Mouse (Mus musculus): ENCODE results near the gene Cdh10.

The Cdh10 gene

GRCm38 (mm10) chr15:18818185-18818973 is at the start of gene Cdh10:
Gene Cdh10, plus strand, starts transcription at chr15:18818947.
- DNase-seq, result no peak

GRCm38 (mm10) chr15:18809148-18809827 is 9.5 kb upstream of the Cdh10 start:
- DNase-seq, result no peak

- no peak for DNase-seq
Observed at GRCm38 (mm10) chr15:18817707-18818106, 1.0 kb upstream of the Cdh10 start.

GRCm38 (mm10) chr15:18820226-18820625 is 1.5 kb downstream of the Cdh10 start:
- no peak for DNase-seq

GRCm38 (mm10) chr15:18821114-18821756 is 2.5 kb downstream of the Cdh10 start:
- peak; percentile 4 to 42 for DNase-seq

- DNase-seq, result no peak
Observed at GRCm38 (mm10) chr15:18823420-18823819, 4.7 kb downstream of the Cdh10 start.

- DNase-seq, result peak in 1 of 2 experiments; percentile 2
Observed at GRCm38 (mm10) chr15:18832263-18832662, 13.5 kb downstream of the Cdh10 start.

- DNase-seq, result no peak
Observed at GRCm38 (mm10) chr15:18841769-18842168, 23.0 kb downstream of the Cdh10 start.

- no peak for DNase-seq
Observed at GRCm38 (mm10) chr15:18844807-18845206, 26.1 kb downstream of the Cdh10 start.

GRCm38 (mm10) chr15:18850497-18850896 is 31.8 kb downstream of the Cdh10 start:
- no peak for DNase-seq

GRCm38 (mm10) chr15:18858135-18858534 is 39.4 kb downstream of the Cdh10 start:
- no peak for DNase-seq

- no peak for DNase-seq
Observed at GRCm38 (mm10) chr15:18869871-18870270, 51.1 kb downstream of the Cdh10 start.

GRCm38 (mm10) chr15:18881467-18881866 is 62.7 kb downstream of the Cdh10 start:
- no peak for DNase-seq

- DNase-seq, result no peak
Observed at GRCm38 (mm10) chr15:18886673-18887072, 67.9 kb downstream of the Cdh10 start.

GRCm38 (mm10) chr15:18888912-18889311 is 70.2 kb downstream of the Cdh10 start:
- DNase-seq, result no peak

GRCm38 (mm10) chr15:18890358-18890757 is 71.6 kb downstream of the Cdh10 start:
- DNase-seq, result no peak

- no peak for DNase-seq
Observed at GRCm38 (mm10) chr15:18900776-18901175, 82.0 kb downstream of the Cdh10 start.

- no peak for DNase-seq
Observed at GRCm38 (mm10) chr15:18904131-18904530, 85.4 kb downstream of the Cdh10 start.

GRCm38 (mm10) chr15:18910612-18911011 is 91.9 kb downstream of the Cdh10 start:
- no peak for DNase-seq

GRCm38 (mm10) chr15:18925392-18926117 is 106.8 kb downstream of the Cdh10 start:
- no peak for DNase-seq

GRCm38 (mm10) chr15:18926964-18927363 is 108.2 kb downstream of the Cdh10 start:
- DNase-seq, result no peak

GRCm38 (mm10) chr15:18952266-18952665 is 133.5 kb downstream of the Cdh10 start:
- DNase-seq, result no peak

GRCm38 (mm10) chr15:18975041-18975440 is 156.3 kb downstream of the Cdh10 start:
- no peak for DNase-seq

Measured in spleen, adult 18-20 months (tissue).